Mouse (Mus musculus): Measurements from ENCODE around the gene Rgs3.

GRCm38 (mm10) chr4:62742885-62743760 is 183.5 kb downstream of the Rgs3 start:
- TF ChIP-seq CTCF (IDR thresholded peaks at IDR 0.05; ENCODE audit: low read depth) (no peak), EP300 (IDR thresholded peaks at IDR 0.05; ENCODE audit: low read depth) (no peak)
